Mouse (Mus musculus): ENCODE results near the gene Cavin2.

Cavin2 gene

GRCm38 (mm10) chr1:51288755-51289619 lies at the start of gene Cavin2:
Gene Cavin2, plus strand, starts transcription at chr1:51289126.
- no peak for DNase-seq (ENCODE audit: extremely low spot score, low spot score)

- no peak for DNase-seq (ENCODE audit: extremely low spot score, low spot score)
These were observed 47.5 kb upstream of the Cavin2 start for GRCm38 (mm10) chr1:51241311-51241986.

- DNase-seq (ENCODE audit: extremely low spot score, low spot score) = no peak
These were observed 45.6 kb upstream of the Cavin2 start for GRCm38 (mm10) chr1:51243294-51243693.

- no peak for DNase-seq (ENCODE audit: extremely low spot score, low spot score)
These were observed 45.1 kb upstream of the Cavin2 start for GRCm38 (mm10) chr1:51243869-51244268.

- no peak for DNase-seq (ENCODE audit: extremely low spot score, low spot score)
These were observed 43.5 kb upstream of the Cavin2 start for GRCm38 (mm10) chr1:51245381-51245780.

GRCm38 (mm10) chr1:51250302-51250701 lies 38.6 kb upstream of the Cavin2 start:
- no peak for DNase-seq (ENCODE audit: extremely low spot score, low spot score)

- no peak for DNase-seq (ENCODE audit: extremely low spot score, low spot score)
These were observed 23.7 kb upstream of the Cavin2 start for GRCm38 (mm10) chr1:51265118-51265800.

- no peak for DNase-seq (ENCODE audit: extremely low spot score, low spot score)
These were observed 23.0 kb upstream of the Cavin2 start for GRCm38 (mm10) chr1:51265926-51266325.

- DNase-seq (ENCODE audit: extremely low spot score, low spot score) = no peak
These were observed 21.8 kb upstream of the Cavin2 start for GRCm38 (mm10) chr1:51267125-51267524.

- DNase-seq (ENCODE audit: extremely low spot score, low spot score) = no peak
These were observed 20.7 kb upstream of the Cavin2 start for GRCm38 (mm10) chr1:51268225-51268624.

- no peak for DNase-seq (ENCODE audit: extremely low spot score, low spot score)
These were observed 18.6 kb upstream of the Cavin2 start for GRCm38 (mm10) chr1:51270196-51270935.

- no peak for DNase-seq (ENCODE audit: extremely low spot score, low spot score)
These were observed 17.1 kb upstream of the Cavin2 start for GRCm38 (mm10) chr1:51271845-51272244.

- no peak for DNase-seq (ENCODE audit: extremely low spot score, low spot score)
These were observed 16.2 kb upstream of the Cavin2 start for GRCm38 (mm10) chr1:51272583-51273201.

GRCm38 (mm10) chr1:51277879-51278567 lies 10.9 kb upstream of the Cavin2 start:
- DNase-seq (ENCODE audit: extremely low spot score, low spot score) = no peak

- DNase-seq (ENCODE audit: extremely low spot score, low spot score) = no peak
These were observed 725 bp upstream of the Cavin2 start for GRCm38 (mm10) chr1:51288201-51288600.

- DNase-seq (ENCODE audit: extremely low spot score, low spot score) = no peak
These were observed 907 bp downstream of the Cavin2 start for GRCm38 (mm10) chr1:51289620-51290445.

- DNase-seq (ENCODE audit: extremely low spot score, low spot score) = no peak
These were observed 1.7 kb downstream of the Cavin2 start for GRCm38 (mm10) chr1:51290634-51291033.

GRCm38 (mm10) chr1:51292348-51292747 lies 3.4 kb downstream of the Cavin2 start:
- DNase-seq (ENCODE audit: extremely low spot score, low spot score) = no peak

GRCm38 (mm10) chr1:51300295-51300930 lies 11.5 kb downstream of the Cavin2 start:
- no peak for DNase-seq (ENCODE audit: extremely low spot score, low spot score)
